Mouse (Mus musculus) heart, adult 2 months (tissue): ENCODE measurements at regions not wholly inside any gene's neighbourhood (a gene's known extent, or its start where the extent isn't known, plus 50 kb on each side); places are given as distances from the start of the nearest gene placed in this dataset.

Experiments
- DNase-seq, 2 experiments: peaks; one replicate each; pipeline ENCODE4 v3.0.0; 2021
- H3K27ac ChIP-seq: fragments of 200-600 bp; 2 replicates; pipeline ENCODE4 v1.8.1; 2022
- H3K27me3 ChIP-seq: fragments of 200-500 bp; 2 replicates; pipeline ENCODE4 v1.6.1; 2012; ENCODE audit warnings: mild to moderate bottlenecking, low read length, inconsistent platforms, mixed read lengths; ENCODE audit not compliant: control insufficient read depth, insufficient read depth
- H3K36me3 ChIP-seq: fragments of 200-500 bp; 2 replicates; pipeline ENCODE4 v1.6.1; 2012; ENCODE audit warnings: low read length, inconsistent platforms; ENCODE audit not compliant: control insufficient read depth, insufficient read depth
- H3K4me1 ChIP-seq: fragments of 200-500 bp; 2 replicates; pipeline ENCODE4 v1.6.1; 2011; ENCODE audit warnings: low read length; ENCODE audit not compliant: control insufficient read depth, insufficient read depth
- H3K4me3 ChIP-seq: fragments of 200-600 bp; 2 replicates; pipeline ENCODE4 v1.8.1; 2022
- H3K79me2 ChIP-seq: fragments of 200-500 bp; replicated peaks from 2 replicates; pipeline ENCODE4 v1.6.1; 2012; ENCODE audit warnings: mild to moderate bottlenecking, inconsistent platforms, low read length, moderate library complexity, mixed read lengths; ENCODE audit not compliant: control insufficient read depth, insufficient read depth
- H3K9ac ChIP-seq: fragments of 200-500 bp; 2 replicates; pipeline ENCODE4 v1.6.1; 2012; ENCODE audit warnings: low read depth, mild to moderate bottlenecking, control low read depth, inconsistent platforms, low read length, mixed read lengths
- CTCF ChIP-seq: fragments of 200-600 bp; IDR thresholded peaks from 2 replicates; pipeline ENCODE4 v1.8.1; 2022; ENCODE audit warnings: antibody characterized with exemption, mild to moderate bottlenecking, moderate library complexity
- EP300 ChIP-seq: fragments of 200-500 bp; IDR thresholded peaks from 2 replicates; pipeline ENCODE4 v1.6.1; 2011; ENCODE audit warnings: low read depth, low read length, control low read depth; ENCODE audit not compliant: insufficient read depth
- POLR2A ChIP-seq: fragments of 200-500 bp; IDR thresholded peaks from 2 replicates; pipeline ENCODE4 v1.6.1; 2011; ENCODE audit warnings: mild to moderate bottlenecking, low read depth, low read length, control low read depth; ENCODE audit not compliant: insufficient read depth
- WGBS: fragments of 180-500 bp; shearing (Covaris S2); methylation state at CpG from one replicate; pipeline ENCODE4 v1.1.7; 2018; 5-methylcytosine and 5-hydroxymethylcytosine counted together
- intact Hi-C: fragments of 180-260 bp; cut with DNase I; formaldehyde crosslinking; loops from one replicate; pipeline ENCODE4 v1.15.1; 2025

DNA sequence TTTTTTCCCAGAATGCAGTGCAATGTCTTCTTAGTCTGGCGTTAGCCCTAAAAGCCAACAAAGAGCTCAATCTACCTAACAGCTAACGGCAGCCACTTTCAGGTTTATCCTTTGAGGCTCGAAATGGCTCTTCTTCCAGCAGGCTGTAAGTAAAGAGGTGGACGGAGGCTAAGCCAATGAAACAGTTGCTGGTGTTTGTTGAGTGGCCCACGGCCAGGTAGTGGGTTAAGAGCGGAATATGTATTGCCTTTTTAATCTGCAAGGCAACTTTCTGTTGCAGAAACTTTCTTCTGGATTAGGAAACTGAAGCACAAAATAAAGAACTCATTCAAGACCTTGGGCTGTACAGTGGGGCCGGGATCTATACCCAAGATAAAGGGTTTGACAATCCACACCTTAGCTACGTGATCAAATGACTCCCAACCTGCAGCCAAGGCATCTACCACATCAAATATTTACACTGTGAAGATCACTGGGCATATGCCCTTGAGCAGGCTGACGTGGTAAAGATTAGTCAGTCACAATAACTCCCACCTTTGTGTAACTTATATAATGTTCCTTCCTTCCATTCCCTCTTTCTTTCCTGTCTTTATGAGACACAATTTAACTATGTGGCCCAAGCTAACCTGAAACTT is 62.3 kb upstream of the Peli2 start:
- Histone ChIP-seq H3K4me3 (no peak overlapping the region), H3K27me3 (no peaks in the 10 kb centered on the region), H3K9ac (no peak overlapping the region), H3K27ac (no peak overlapping the region), H3K36me3 (no peaks in the 10 kb centered on the region), H3K4me1 (no peaks in the 10 kb centered on the region), H3K79me2 (no peaks in the 10 kb centered on the region)
- TF ChIP-seq EP300 (no peak), POLR2A (no peak), CTCF (no peak)
- WGBS = 86% methylated on average over 9 of the region's 9 CpGs
- DNase-seq = no peak
- intact Hi-C loops = no loop called here

DNA sequence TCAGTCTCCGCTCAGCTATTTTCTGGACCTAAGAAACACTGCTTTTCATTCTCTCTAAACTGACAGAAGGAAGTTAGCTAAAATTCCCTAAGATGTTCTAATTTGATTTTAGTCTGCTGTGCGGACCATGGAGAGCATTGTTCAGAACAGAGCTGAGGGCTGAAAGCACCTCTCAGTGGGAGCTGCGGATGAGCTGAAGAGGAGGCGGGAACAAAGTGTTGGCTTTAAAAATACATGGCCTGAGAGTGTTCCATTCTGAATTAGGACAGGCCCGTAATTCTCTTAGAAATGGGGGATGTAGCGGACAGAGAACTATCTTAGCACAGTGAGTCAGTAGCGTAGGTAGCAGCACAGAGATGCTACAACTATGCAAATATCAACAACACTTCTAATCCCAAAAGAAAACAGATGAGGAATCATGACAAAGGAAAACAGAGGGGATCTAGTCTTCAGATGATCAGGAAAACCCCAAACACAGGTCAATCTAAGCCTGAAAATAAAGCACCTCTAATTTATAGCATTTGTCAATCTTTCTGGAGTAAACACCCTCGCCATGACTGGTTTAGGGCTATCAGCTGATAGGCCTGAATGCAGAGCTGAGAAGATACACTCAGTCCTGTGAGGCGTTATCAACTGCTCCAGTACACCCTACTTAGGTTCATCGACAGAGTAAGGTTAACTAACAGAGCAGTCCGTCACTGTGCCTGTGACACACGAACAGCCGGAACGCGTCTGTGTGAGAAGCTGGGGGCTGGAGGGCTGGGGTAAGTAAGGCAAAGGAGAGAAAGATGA is 60.8 kb upstream of the Peli2 start:
- TF ChIP-seq CTCF = no peak
- TF ChIP-seq POLR2A = no peak
- no peak for TF ChIP-seq EP300
- no peak overlapping the region for H3K4me3 ChIP-seq
- H3K4me1 ChIP-seq = no peaks in the 10 kb centered on the region
- no peak for DNase-seq
- H3K27ac ChIP-seq = no peak overlapping the region
- WGBS = 82% methylated on average over 15 of the region's 15 CpGs
- intact Hi-C loops = no loop called here
- H3K27me3 ChIP-seq = no peaks in the 10 kb centered on the region
- no peaks in the 10 kb centered on the region for H3K36me3 ChIP-seq
- H3K9ac ChIP-seq = no peak overlapping the region
- no peaks in the 10 kb centered on the region for H3K79me2 ChIP-seq

GRCm38 (mm10) chr14:48068641-48069040 is 52.0 kb upstream of the Peli2 start:
- no peak for TF ChIP-seq POLR2A
- no peak for TF ChIP-seq EP300
- no peak for TF ChIP-seq CTCF
- H3K4me3 ChIP-seq = no peak overlapping the region
- no peaks in the 10 kb centered on the region for H3K36me3 ChIP-seq
- no peaks in the 10 kb centered on the region for H3K27me3 ChIP-seq
- intact Hi-C loops = no loop called here
- peaks cover 2% of the 10 kb centered on the region; the same call in 1 of the 2 replicates for H3K4me1 ChIP-seq
- H3K9ac ChIP-seq = no peak overlapping the region
- 74% methylated on average over 3 of the region's 3 CpGs for WGBS
- H3K27ac ChIP-seq = no peak overlapping the region
- no peak for DNase-seq
- H3K79me2 ChIP-seq = no peaks in the 10 kb centered on the region
